Comparison of ENCODE assay signal across 28 mouse cellular contexts in the genomic region with DNA sequence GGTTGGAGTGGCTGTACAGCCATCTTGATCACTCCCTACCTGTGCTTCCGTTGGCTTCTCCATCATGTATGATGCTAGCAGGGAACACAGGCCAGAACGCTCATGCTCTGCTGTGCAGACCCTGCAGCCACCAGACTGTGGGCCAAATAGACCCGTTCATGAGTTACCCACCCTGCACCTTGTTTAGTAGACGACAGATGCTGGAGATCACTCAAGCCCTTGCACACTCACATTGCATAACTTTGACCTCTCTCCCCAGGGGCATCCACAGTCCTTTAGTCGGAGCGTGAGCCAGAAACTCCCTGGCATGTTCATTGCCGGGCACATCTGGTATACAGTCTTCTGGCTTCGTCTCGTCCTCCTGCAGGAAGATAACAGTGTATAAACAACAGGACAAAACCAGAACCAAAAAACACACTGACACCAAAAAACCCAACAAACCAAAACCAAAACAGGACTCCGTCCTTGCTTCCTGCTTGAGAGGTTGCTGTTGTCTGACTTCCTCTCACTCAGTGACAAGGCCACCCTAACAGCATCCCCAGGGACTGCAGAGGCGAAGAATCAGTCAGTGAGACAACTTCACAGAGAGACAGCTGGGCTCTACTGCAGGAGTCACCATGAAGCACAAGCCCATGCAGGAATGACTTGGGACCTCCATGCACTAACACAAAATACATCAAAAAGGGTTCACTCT. TPM values are rescaled to one million over a fixed set of nuclear protein-coding genes. Genes with fewer than 3 reads are reported as not detected.
DNase-seq lines count a peak whose midpoint lies in the region; ATAC-seq and TF ChIP-seq lines count a peak whose summit lies in the region.
"Had no signal": no experiment of that assay in that cellular context is flagged by ENCODE, and none has a peak within 500 bp of the region (broad histone marks: within the 10 kb centered on the region; RNA-seq: fewer than 3 reads in every experiment).

No protein-coding gene starts in this region.

- H3K9me3 ChIP-seq in liver, postnatal 0 days (ENCODE audit: low read length), result no peaks in the 10 kb centered on the region
- H3K9me3 ChIP-seq in liver, embryonic 12.5 days (replicated peaks), result no peaks in the 10 kb centered on the region
- H3K9me3 ChIP-seq in hindbrain, embryonic 11.5 days (ENCODE audit: control insufficient read depth, low read length), result no peaks in the 10 kb centered on the region
- H3K9me3 ChIP-seq: embryonic facial prominence, embryonic 10.5 days; hindbrain, embryonic 15.5 days; intestine, embryonic 15.5 days had no signal

- no peak for TF ChIP-seq EP300 in liver, postnatal 0 days (IDR thresholded peaks at IDR 0.05; ENCODE audit: low read depth)

- no peak overlapping the region for H3K9ac ChIP-seq in liver, postnatal 0 days (replicated peaks)
- no peak overlapping the region for H3K9ac ChIP-seq in liver, embryonic 12.5 days
- H3K9ac ChIP-seq in hindbrain, embryonic 11.5 days (ENCODE audit: low read depth, low read length), result no peak overlapping the region
- H3K9ac ChIP-seq: hindbrain, embryonic 15.5 days; intestine, embryonic 15.5 days; lung, embryonic 14.5 days had no signal

- peak overlapping the region; percentile 23; the same call in 1 of the 2 replicates for H3K4me2 ChIP-seq in liver, postnatal 0 days (ENCODE audit: low read depth, low read length)
- no peak overlapping the region for H3K4me2 ChIP-seq in liver, embryonic 12.5 days
- H3K4me2 ChIP-seq in hindbrain, embryonic 11.5 days (replicated peaks; ENCODE audit: low read depth, low read length), result no peak overlapping the region
- H3K4me2 ChIP-seq: hindbrain, embryonic 15.5 days; intestine, embryonic 15.5 days; lung, embryonic 14.5 days had no signal

- no peaks in the 10 kb centered on the region for H3K27me3 ChIP-seq in liver, postnatal 0 days (ENCODE audit: insufficient read depth, low read length)
- H3K27me3 ChIP-seq in liver, embryonic 12.5 days (replicated peaks), result no peaks in the 10 kb centered on the region
- H3K27me3 ChIP-seq in hindbrain, embryonic 11.5 days (ENCODE audit: control insufficient read depth, insufficient read depth, low read length), result no peaks in the 10 kb centered on the region
- H3K27me3 ChIP-seq: hindbrain, embryonic 15.5 days; intestine, embryonic 15.5 days; Patski had no signal

- WGBS in liver, postnatal 0 days (ENCODE audit: insufficient replicate concordance), result 67% methylated on average over 11 of the region's 11 CpGs
- 82% methylated on average over 11 of the region's 11 CpGs for WGBS in liver, embryonic 12.5 days (ENCODE audit: insufficient replicate concordance)
- 70% methylated on average over 11 of the region's 11 CpGs for WGBS in bone marrow, adult 2 months
- 89% methylated on average over 11 of the region's 11 CpGs for WGBS in hindbrain, embryonic 11.5 days

- no peak for ATAC-seq in liver, postnatal 0 days
- no peak for ATAC-seq in liver, embryonic 12.5 days
- ATAC-seq in hindbrain, embryonic 11.5 days (ENCODE audit: low FRiP score), result no peak
- ATAC-seq: intestine, embryonic 15.5 days; Patski had no signal

- peak overlapping the region; percentile 60 for H3K27ac ChIP-seq in liver, postnatal 0 days (ENCODE audit: low read depth)
- H3K27ac ChIP-seq in liver, embryonic 12.5 days, result no peak overlapping the region
- H3K27ac ChIP-seq in bone marrow, adult 2 months (ENCODE audit: control insufficient read depth, insufficient read depth, low read depth, low read length, poor library complexity), result peak overlapping the region; percentile 39
- no peak overlapping the region for H3K27ac ChIP-seq in hindbrain, embryonic 11.5 days (ENCODE audit: low read depth, low read length)
- H3K27ac ChIP-seq: embryonic facial prominence, embryonic 10.5 days; hindbrain, embryonic 15.5 days; intestine, embryonic 15.5 days; kidney, postnatal 0 days; layer of hippocampus, adult 2 months; left cerebral cortex, adult 2 months had no signal

- no peak overlapping the region for H3K4me3 ChIP-seq in liver, postnatal 0 days (ENCODE audit: low read depth, low read length)
- H3K4me3 ChIP-seq in liver, embryonic 12.5 days, result no peak overlapping the region
- H3K4me3 ChIP-seq in bone marrow, adult 2 months (replicated peaks; ENCODE audit: control insufficient read depth, low read depth, low read length), result peak overlapping the region; percentile 58
- H3K4me3 ChIP-seq in hindbrain, embryonic 11.5 days (ENCODE audit: low read depth, low read length), result no peak overlapping the region
- H3K4me3 ChIP-seq: embryonic facial prominence, embryonic 10.5 days; hindbrain, embryonic 15.5 days; intestine, embryonic 15.5 days; layer of hippocampus, adult 2 months; left cerebral cortex, adult 2 months had no signal

- TF ChIP-seq CTCF in liver, postnatal 0 days (IDR thresholded peaks at IDR 0.05; ENCODE audit: low read depth), result no peak
- TF ChIP-seq CTCF in bone marrow, adult 2 months (IDR thresholded peaks at IDR 0.05; ENCODE audit: control insufficient read depth, insufficient read depth, low read length), result no peak

- TF ChIP-seq POLR2A in bone marrow, adult 2 months (IDR thresholded peaks at IDR 0.05; ENCODE audit: borderline replicate concordance, control insufficient read depth, low read depth, low read length), result no peak

- peak; percentile 26 to 38 for DNase-seq in heart, adult 18-20 months
- DNase-seq in heart, adult 8-10 months (ENCODE audit: low spot score), result no peak
- DNase-seq in liver, postnatal 0 days, result peak; percentile 34
- DNase-seq in B cell, adult 2 months, result peak; percentile 70 to 75
- no peak for DNase-seq in hindbrain, embryonic 11.5 days (ENCODE audit: low spot score)
- no peak for DNase-seq in frontal cortex, postnatal 36 days (ENCODE audit: low spot score in 2 of 2)
- DNase-seq: cerebellum, adult 9-10 months; gastrocnemius, postnatal 10 days; left cerebral cortex, postnatal 4 days; liver; lung, embryonic 14.5 days; right cerebral cortex, postnatal 25 days; thymus, postnatal 36 days had no signal

- H3K36me3 ChIP-seq in liver, postnatal 0 days (replicated peaks; ENCODE audit: insufficient read depth, low read length), result peaks cover 54% of the 10 kb centered on the region
- H3K36me3 ChIP-seq in liver, embryonic 12.5 days, result peaks cover 90% of the 10 kb centered on the region
- H3K36me3 ChIP-seq in hindbrain, embryonic 11.5 days (ENCODE audit: control insufficient read depth, insufficient read depth, low read length), result peaks cover 7% of the 10 kb centered on the region

- H3K4me1 ChIP-seq in liver, postnatal 0 days (ENCODE audit: insufficient read depth), result peaks cover 3% of the 10 kb centered on the region; the same call in 1 of the 2 replicates
- peaks cover 25% of the 10 kb centered on the region for H3K4me1 ChIP-seq in liver, embryonic 12.5 days
- peaks cover 2% of the 10 kb centered on the region; the same call in 1 of the 2 replicates for H3K4me1 ChIP-seq in bone marrow, adult 2 months (ENCODE audit: control insufficient read depth, insufficient read depth, low read length)
- no peaks in the 10 kb centered on the region for H3K4me1 ChIP-seq in hindbrain, embryonic 11.5 days (replicated peaks; ENCODE audit: control insufficient read depth, insufficient read depth, low read length)
- H3K4me1 ChIP-seq: embryonic facial prominence, embryonic 10.5 days; hindbrain, embryonic 15.5 days; intestine, embryonic 15.5 days had no signal

RNA-seq across cellular contexts. Expression of gene Gm17545, which starts 3.2 kb away (rescaled TPM):
- not detected for total RNA-seq in heart, adult 18-20 months (2021)
- total RNA-seq in heart, adult 8-10 months (2022), result not detected
- polyA plus RNA-seq in liver, postnatal 0 days (2015; fragmentation: Nextera tagmentation; extraction: Ambion mirVana), result not detected in 2 replicates
- not detected in 2 replicates for polyA plus RNA-seq in liver, embryonic 12.5 days (2016; fragmentation: Nextera tagmentation; extraction: Ambion mirVana)
- polyA plus RNA-seq in bone marrow, adult 2 months (2011; ENCODE audit: insufficient read depth, insufficient read length, low replicate concordance, missing spikeins), result not detected in 2 replicates
- polyA plus RNA-seq in hindbrain, embryonic 11.5 days (2014; fragmentation: Nextera tagmentation; extraction: Ambion mirVana), result not detected in 2 replicates
- total RNA-seq: adrenal gland, postnatal 4 days; common myeloid progenitor, adult 5-6 weeks; gastrocnemius, postnatal 10 days; heart, postnatal 10 days; layer of hippocampus, adult 2 months; left cerebral cortex, adult 2 months; left cerebral cortex, postnatal 4 days; megakaryocyte-erythroid progenitor cell, adult 5-6 weeks; midbrain, postnatal 0 days had no signal
- polyA plus RNA-seq: embryonic facial prominence, embryonic 10.5 days; forebrain, embryonic 11.5 days; hindbrain, embryonic 15.5 days; intestine, embryonic 15.5 days; kidney, postnatal 0 days; lung, embryonic 14.5 days; midbrain, postnatal 0 days; Patski had no signal

RNA-seq across cellular contexts. Expression of gene Rp9, which starts 12.3 kb away (rescaled TPM):
- total RNA-seq in heart, adult 18-20 months (2021), result 10 to 100 TPM; 39.2 to 39.6 TPM
- 10 to 100 TPM; 41.3 to 47.6 (median 45.0) TPM for total RNA-seq in heart, adult 8-10 months (2022)
- polyA plus RNA-seq in liver, postnatal 0 days (2015; fragmentation: Nextera tagmentation; extraction: Ambion mirVana), result 42.2 and 47.9 TPM in 2 replicates
- 55.7 and 56.0 TPM in 2 replicates for polyA plus RNA-seq in liver, embryonic 12.5 days (2016; fragmentation: Nextera tagmentation; extraction: Ambion mirVana)
- 42.4 and 64.8 TPM in 2 replicates for polyA plus RNA-seq in bone marrow, adult 2 months (2011; ENCODE audit: insufficient read depth, insufficient read length, low replicate concordance, missing spikeins)
- 53.9 and 56.0 TPM in 2 replicates for polyA plus RNA-seq in hindbrain, embryonic 11.5 days (2014; fragmentation: Nextera tagmentation; extraction: Ambion mirVana)

RNA-seq across cellular contexts. Expression of gene Bbs9, which starts 18.2 kb away (rescaled TPM):
- total RNA-seq in heart, adult 18-20 months (2021), result 10 to 100 TPM; 12.9 to 14.0 TPM
- total RNA-seq in heart, adult 8-10 months (2022), result 10 to 100 TPM; 13.9 to 15.2 (median 14.9) TPM
- 1.6 and 1.8 TPM in 2 replicates for polyA plus RNA-seq in liver, postnatal 0 days (2015; fragmentation: Nextera tagmentation; extraction: Ambion mirVana)
- 4.8 and 5.4 TPM in 2 replicates for polyA plus RNA-seq in liver, embryonic 12.5 days (2016; fragmentation: Nextera tagmentation; extraction: Ambion mirVana)
- polyA plus RNA-seq in bone marrow, adult 2 months (2011; ENCODE audit: insufficient read depth, insufficient read length, low replicate concordance, missing spikeins), result 4.5 and 8.0 TPM in 2 replicates
- polyA plus RNA-seq in hindbrain, embryonic 11.5 days (2014; fragmentation: Nextera tagmentation; extraction: Ambion mirVana), result 16.9 and 17.7 TPM in 2 replicates

RNA-seq across cellular contexts. Expression of gene 9530077C05Rik, which starts 46.0 kb away (rescaled TPM):
- under 1 TPM; 0.30 to 0.31 TPM for total RNA-seq in heart, adult 18-20 months (2021)
- under 1 TPM; 0.47 to 0.90 (median 0.57) TPM for total RNA-seq in heart, adult 8-10 months (2022)
- polyA plus RNA-seq in liver, postnatal 0 days (2015; fragmentation: Nextera tagmentation; extraction: Ambion mirVana), result 1.2 and 1.6 TPM in 2 replicates
- polyA plus RNA-seq in liver, embryonic 12.5 days (2016; fragmentation: Nextera tagmentation; extraction: Ambion mirVana), result 2.1 and 2.2 TPM in 2 replicates
- 4.9 and 8.9 TPM in 2 replicates for polyA plus RNA-seq in bone marrow, adult 2 months (2011; ENCODE audit: insufficient read depth, insufficient read length, low replicate concordance, missing spikeins)
- 9.3 and 9.8 TPM in 2 replicates for polyA plus RNA-seq in hindbrain, embryonic 11.5 days (2014; fragmentation: Nextera tagmentation; extraction: Ambion mirVana)

Comparison
In these comparisons a context has a peak if more than half of its experiments do, and no peak if none do; other contexts are left out.
1. DNase-seq: peak in heart, adult 18-20 months (2 of 2), liver, postnatal 0 days (single experiment) and B cell, adult 2 months (2 of 2); none in heart, adult 8-10 months (single experiment), hindbrain, embryonic 11.5 days (single experiment) and frontal cortex, postnatal 36 days (0 of 2).
2. H3K27ac ChIP-seq: peak in liver, postnatal 0 days (single experiment) and bone marrow, adult 2 months (single experiment); none in liver, embryonic 12.5 days (single experiment) and hindbrain, embryonic 11.5 days (single experiment).